Mouse (Mus musculus) 416B (cell line): Measurements from ENCODE around the gene Tlr2.

Source experiments
- DNase-seq: peaks from one replicate; pipeline ENCODE4 v3.0.0; 2011; ENCODE audit warnings: low read depth

Gene Tlr2

DNA sequence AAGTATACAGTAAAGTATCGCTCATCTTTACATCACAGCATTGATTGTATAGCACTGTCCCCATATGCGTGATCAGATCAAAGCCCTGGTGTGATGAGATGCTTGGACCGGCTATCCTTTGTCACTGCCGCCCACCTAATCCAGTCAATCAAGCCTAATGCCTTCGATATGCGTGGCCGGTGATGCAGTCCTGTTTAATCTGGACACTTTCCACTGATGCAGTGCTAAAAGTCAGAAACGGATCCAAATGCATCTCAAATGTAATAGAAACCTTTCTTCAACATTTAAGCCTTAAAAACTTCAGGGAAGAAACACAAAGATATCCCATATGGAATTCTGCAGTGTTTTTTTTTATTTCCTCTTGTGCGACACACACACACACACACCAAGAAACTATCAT, 13.9 kb downstream of the Tlr2 start:
- no peak for DNase-seq

DNA sequence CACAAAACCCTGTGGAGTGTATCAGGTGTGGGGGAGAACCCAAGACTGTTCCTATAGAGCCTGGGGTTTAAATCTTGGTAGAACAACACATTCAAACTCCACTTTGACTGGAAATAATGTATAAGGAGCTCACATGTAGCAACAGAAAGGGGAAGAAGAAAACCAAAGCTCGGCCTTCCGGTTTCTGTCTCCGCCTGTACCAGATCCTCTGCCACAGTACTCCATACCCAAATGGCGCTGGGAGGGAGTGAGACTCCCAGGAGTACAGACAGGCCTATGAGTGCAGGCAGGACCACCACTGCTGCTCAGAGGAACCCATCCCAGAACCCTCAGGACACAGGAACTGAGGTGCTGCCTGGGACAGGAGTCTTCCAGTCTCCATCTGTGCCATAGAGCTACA, 17.8 kb downstream of the Tlr2 start:
- no peak for DNase-seq

DNA sequence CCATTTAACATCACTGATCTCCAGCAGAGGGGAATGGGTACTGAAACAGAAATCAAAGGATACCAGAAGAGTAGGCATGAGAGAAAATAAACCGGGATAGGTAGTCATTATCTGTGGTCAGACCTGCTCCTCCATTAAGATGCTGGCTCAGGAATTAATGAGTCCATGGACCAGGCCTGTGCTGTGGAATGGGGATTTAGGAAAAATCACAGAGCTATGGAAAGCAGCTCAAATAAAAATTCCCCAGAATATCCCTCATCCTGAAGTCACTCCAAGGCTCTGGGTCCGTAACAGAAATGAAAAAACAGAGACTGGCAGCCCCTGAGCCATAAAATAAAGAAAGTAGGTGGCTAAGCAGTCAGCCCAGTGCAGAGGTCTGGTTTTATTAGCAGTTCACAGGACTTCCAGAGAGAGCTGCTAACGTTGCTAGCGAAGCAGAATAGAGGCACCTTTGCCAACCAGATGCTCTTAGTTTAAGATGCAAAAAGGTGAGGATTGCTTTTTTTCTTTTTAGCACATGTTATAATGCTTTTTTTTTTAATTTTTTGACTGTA, 25.1 kb downstream of the Tlr2 start:
- DNase-seq = no peak

DNA sequence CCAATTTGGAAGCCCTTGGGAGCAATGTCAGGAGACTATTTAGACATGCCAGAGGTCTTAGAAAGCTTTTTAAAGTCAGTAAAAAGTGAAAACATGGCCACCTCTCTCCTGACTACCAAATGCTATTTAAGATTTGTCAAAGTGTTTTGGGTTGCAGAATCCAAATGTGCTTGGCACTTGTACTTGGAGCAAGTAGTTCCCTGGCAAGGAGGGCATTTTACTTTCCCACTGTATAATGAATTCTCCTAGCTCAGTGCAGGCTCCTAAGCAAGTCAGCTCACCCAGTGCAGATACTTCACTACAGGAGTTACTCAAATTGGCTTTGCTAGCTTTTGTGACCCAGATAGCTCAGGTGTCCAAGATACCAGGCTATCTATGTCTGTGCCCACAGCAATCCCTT, 28.7 kb downstream of the Tlr2 start:
- DNase-seq = no peak

DNA sequence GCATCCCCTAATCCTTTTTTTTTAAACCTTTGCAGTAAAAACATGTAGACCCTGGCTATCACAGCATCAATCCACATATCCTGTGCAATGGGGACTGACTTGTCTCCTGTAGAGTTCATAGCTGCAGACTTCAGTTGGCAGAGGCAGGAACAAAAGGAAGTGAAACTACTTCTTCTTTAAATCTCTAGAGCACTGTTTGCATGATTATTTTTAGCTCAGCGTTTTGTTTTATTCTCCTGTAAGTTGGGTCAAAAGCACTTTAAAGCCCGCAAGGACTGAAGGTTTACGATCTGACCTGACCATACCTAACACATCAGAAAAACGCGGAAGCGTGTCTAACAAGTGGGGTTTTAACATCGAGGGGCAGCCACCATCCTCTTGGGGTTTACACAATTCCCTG, 29.6 kb downstream of the Tlr2 start:
- no peak for DNase-seq

DNA sequence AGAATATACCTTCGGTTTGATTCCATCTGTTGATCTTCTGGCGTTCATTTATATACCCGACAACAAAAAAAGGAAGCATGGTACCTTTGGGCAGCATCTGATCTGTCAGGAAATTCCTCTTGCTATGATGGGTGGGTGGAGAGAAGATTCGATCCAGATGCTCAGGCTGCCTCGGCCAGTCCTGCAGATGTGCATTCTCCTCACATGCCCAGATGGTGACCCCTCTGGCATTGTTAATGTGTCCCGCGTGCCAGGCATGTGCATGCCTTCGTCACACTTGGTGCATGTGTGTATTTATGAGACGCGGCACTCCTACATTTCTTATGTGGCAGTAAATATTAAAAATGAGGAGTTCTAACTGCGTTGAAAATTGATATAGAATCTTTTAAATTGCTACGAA, 33.1 kb downstream of the Tlr2 start:
- DNase-seq = no peak

DNA sequence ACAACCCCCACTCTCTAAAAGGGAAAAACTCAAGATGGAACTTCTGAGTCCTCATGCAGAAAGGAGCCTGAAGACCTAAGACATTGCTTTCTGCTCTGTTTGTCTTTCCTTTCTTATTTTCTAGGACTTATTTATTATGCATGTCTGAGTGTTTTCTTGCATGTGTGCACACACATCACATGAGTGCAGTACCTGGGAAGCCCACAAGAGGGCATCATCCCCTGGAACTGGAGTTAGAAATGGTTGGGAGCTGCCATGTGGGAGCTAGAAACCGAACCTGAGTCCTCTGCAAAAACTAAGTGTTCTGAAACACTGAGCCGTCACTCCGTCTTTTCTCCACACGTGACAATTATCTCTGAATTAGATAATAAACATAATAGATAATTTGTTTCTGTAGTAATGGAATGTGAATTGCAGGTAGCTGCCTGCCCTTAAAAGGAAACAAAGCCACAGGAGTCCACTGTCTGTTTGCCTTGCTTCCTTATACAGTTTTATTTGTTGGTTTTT, 39.9 kb downstream of the Tlr2 start:
- peak; percentile 11 for DNase-seq

DNA sequence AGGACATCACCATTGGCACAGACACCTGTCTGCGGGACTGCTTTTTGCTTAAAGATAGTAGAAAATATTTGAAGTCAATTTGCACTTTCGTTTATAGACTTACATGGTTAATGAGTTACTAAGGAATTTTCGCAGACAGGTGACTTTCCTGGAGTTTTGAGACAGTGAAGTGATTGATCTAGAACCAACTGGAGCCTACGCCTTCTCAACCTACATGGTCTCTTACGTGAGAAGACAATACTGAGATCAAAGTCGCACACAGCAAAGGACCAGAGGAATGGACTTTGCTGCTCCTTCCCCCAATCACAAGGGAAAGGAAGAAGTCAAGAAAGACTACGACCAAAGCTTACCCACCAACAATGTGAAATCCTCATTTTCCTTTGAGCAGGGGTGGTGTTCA, 42.1 kb downstream of the Tlr2 start:
- DNase-seq = no peak

DNA sequence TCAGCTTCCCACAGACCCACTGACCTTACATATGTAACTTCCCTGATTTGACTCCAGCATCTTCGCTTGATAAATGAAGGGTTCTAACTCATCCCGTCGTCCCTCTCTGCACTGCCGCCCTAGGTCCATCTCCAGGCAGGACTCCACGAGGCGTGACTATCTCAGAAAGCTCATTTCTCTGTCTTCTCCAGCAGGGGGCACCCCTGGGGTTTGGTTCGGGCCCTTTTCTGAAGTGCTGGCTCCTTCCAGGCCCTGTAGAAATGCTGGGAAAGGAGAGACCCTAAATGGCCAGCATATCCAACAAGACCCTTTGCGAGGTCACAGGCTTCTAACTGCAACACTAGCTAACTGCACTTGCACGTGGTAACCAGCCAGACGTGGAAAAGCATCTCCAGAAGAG, 43.7 kb downstream of the Tlr2 start:
- peak; percentile 65 for DNase-seq

DNA sequence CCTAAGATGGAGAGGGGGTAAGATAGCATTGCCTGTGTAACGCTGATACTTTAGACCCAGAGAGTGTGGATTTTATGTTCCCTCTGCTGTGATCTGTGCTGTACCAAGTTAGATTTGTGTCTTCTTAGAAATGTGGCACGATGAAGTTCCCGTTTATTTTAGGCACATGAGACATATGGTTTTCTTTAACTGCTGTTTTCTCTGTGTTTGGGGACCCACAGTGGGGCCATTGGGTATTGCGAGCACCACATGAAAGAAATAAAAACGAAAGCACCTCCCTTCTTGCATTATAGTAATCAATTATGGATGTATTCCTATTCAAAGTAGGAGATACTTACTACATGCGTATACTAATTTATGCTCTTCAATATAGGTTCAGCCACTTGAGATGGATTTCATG, 44.5 kb downstream of the Tlr2 start:
- DNase-seq = peak; percentile 27

DNA sequence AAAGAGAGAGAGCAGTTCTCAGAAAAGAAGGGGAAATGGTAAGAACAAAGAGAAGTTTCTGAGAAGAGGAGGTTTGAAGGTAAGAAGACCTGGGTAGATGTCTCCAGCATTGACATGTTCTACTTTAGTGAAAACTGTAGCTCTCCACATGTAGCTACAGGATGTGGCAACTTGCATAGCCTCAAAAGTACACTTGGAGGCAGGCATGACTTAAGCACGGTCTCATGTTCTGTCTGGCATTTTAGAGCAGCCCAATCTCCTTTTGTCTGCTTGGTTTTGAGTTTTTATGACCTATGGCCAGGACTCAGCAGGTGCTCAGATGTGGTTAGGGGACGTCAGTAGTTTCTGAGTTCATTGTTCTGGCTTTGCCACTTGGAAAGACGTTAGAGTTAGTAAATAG, 50.1 kb downstream of the Tlr2 start:
- DNase-seq = no peak

DNA sequence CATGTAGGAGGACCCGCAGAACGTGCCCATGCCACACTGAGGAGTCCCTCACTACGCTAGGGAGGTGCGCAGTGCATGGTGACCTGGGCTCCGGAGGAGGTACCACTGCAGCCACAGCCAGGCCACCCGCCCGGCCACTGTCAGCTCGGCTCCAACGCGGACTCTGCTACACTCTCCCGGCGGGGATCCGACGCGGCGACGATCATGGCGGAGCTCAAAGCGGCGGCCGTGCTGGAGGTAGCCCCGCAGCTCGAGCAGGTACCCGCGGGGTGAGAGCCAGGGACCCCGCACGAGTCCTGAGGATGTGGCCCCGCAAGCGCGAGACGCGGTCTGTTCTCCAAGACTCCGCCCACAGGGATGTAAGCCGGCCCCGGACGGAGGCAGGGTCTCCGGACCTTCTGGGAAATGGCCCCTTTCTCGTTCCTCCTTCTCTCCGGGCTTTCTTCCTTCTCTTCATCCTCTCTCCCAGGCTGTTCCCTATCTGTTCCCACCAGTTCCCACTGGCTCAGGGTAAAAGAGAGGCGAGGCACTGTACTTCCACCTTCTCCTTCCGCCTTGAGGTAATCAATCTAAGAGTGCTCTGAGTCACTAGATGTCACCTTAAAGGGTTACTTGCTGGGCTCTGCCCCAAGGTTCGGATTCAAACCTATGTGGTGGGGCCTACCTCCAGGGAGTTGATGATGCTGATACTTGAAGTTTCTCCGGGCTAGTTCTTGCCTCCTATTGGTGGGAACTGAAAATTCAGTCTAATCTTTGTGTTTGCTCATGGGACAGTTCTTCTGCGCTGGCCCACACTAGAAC, 51.7 kb downstream of the Tlr2 start:
- DNase-seq = no peak

DNA sequence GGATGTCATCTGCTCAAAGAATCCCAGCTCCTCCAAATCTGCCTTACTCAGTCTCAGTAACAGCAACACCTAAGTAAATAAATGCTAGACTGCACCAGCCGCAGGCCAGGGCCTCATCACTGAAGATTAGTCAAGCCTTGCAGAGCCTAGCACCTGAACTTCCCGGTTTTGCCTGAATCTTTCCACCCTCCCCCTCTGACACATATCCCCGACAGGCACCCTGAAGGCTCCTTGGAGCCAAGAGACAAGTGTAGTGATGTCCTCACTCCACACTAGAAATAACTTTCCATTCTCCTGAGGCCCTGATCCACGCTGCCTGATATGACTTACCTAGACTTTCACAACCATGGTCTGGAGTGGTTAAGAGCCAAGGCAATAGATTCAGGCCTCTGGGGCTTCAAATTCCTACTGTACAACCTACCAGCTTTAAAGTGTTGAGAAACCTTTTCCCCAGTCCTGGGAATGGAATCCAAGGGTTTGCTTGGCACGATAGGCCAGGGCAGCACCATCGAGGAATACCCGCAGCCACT, 53.7 kb downstream of the Tlr2 start:
- DNase-seq = no peak

DNA sequence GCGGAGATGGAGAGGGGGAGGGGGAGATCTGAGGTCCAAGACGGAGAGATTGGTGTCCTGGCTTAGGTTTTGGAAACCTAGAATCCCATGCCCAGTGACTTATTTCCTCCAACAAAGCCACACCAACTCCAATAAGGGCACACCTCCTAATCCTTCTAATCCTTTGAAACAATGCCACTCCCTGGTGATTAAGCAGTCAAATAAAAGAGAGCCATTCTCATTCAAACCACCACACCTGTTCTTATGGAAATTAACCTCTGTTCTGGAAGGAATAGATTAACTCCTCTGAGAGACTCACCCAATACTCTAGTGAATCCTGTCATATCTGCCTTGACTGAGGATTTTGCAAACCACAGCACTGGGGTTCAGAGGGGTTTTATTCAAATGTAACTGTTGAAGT, 54.5 kb downstream of the Tlr2 start:
- no peak for DNase-seq
